Mouse (Mus musculus) heart, embryonic 11.5 days (tissue): ENCODE measurements around the gene Srrm4. TPM values are rescaled to one million over a fixed set of nuclear protein-coding genes. Genes with fewer than 3 reads are reported as not detected.

Source experiments
- ATAC-seq: fragments of 200-750 bp; cut with Nextera tagmentation; replicated peaks from 2 replicates; pipeline ENCODE4 v1.8.0; 2017; ENCODE audit warnings: moderate library complexity; ENCODE audit not compliant: insufficient number of reproducible peaks, low FRiP score, low TSS enrichment
- H3K27ac ChIP-seq: fragments of 300-500 bp; sonication (generic); 2 replicates; pipeline ENCODE4 v1.5.1; 2014; ENCODE audit warnings: mild to moderate bottlenecking, low read depth, low read length
- H3K27me3 ChIP-seq: fragments of 300-500 bp; sonication (generic); 2 replicates; pipeline ENCODE4 v1.6.1; 2014; ENCODE audit warnings: mild to moderate bottlenecking, low read length, mixed read lengths; ENCODE audit not compliant: control insufficient read depth, insufficient read depth
- H3K36me3 ChIP-seq: fragments of 300-500 bp; sonication (generic); 2 replicates; pipeline ENCODE4 v1.6.1; 2014; ENCODE audit warnings: mild to moderate bottlenecking, low read length, moderate library complexity, mixed read lengths; ENCODE audit not compliant: control insufficient read depth, insufficient read depth
- H3K4me1 ChIP-seq: fragments of 300-500 bp; sonication (generic); 2 replicates; pipeline ENCODE4 v1.6.1; 2014; ENCODE audit warnings: low read length; ENCODE audit not compliant: control insufficient read depth, insufficient read depth
- H3K4me2 ChIP-seq: fragments of 300-500 bp; sonication (generic); 2 replicates; pipeline ENCODE4 v1.6.1; 2014; ENCODE audit warnings: mild to moderate bottlenecking, moderate library complexity
- H3K4me3 ChIP-seq: fragments of 300-500 bp; sonication (generic); 2 replicates; pipeline ENCODE4 v1.5.1; 2014; ENCODE audit warnings: low read depth, low read length
- H3K9ac ChIP-seq: fragments of 300-500 bp; sonication (generic); 2 replicates; pipeline ENCODE4 v1.6.1; 2014; ENCODE audit warnings: mild to moderate bottlenecking, low read depth, low read length, moderate library complexity
- H3K9me3 ChIP-seq: fragments of 300-500 bp; sonication (generic); replicated peaks from 2 replicates; pipeline ENCODE4 v1.6.1; 2016; ENCODE audit warnings: low read length; ENCODE audit not compliant: control insufficient read depth
- WGBS: fragments of 180-500 bp; shearing (Covaris S2); extraction: QIAGEN DNeasy Blood & Tissue Kit; methylation state at CpG from one replicate; pipeline ENCODE4 v1.1.7; 2014; ENCODE audit not compliant: insufficient replicate concordance; 5-methylcytosine and 5-hydroxymethylcytosine counted together
- polyA plus RNA-seq: library from polyadenylated mRNA; unstranded; fragments of >200 nt; fragmentation: Nextera tagmentation; extraction: Ambion mirVana; gene quantifications from 2 replicates; pipeline ENCODE4 v1.2.1, GENCODE M21; 2014

The Srrm4 gene
- polyA plus RNA-seq, 1 experiment from 2014 or later, result 0.86 TPM

DNA sequence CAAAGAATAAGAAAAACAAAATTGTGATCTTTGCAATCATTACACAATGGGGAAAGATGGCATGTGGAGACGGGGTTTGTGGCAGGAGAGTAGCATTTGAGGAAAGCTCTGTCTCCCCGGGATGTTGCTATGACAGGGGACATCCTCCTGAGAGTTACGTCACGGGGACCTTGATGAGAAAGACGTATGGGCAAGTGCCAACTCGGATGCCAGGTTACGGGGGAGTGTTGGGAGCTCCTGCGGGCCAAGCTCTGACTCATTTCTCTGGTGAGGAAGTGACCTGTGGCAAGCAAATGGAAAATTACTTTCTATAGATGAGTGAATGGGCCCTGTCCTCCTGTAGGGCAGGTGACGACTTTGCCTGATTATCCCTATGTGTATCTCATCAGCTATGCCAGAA is 26.0 kb downstream of the Srrm4 start:
- no peak for ATAC-seq
- H3K9ac ChIP-seq, result no peak overlapping the region
- H3K27ac ChIP-seq, result no peak overlapping the region
- H3K27me3 ChIP-seq, result peaks cover 2% of the 10 kb centered on the region; the same call in 1 of the 2 replicates
- H3K36me3 ChIP-seq, result no peaks in the 10 kb centered on the region
- WGBS, result 77% methylated on average over 9 of the region's 9 CpGs
- H3K4me3 ChIP-seq, result no peak overlapping the region
- H3K9me3 ChIP-seq, result no peaks in the 10 kb centered on the region
- H3K4me2 ChIP-seq, result no peak overlapping the region
- H3K4me1 ChIP-seq, result no peaks in the 10 kb centered on the region

DNA sequence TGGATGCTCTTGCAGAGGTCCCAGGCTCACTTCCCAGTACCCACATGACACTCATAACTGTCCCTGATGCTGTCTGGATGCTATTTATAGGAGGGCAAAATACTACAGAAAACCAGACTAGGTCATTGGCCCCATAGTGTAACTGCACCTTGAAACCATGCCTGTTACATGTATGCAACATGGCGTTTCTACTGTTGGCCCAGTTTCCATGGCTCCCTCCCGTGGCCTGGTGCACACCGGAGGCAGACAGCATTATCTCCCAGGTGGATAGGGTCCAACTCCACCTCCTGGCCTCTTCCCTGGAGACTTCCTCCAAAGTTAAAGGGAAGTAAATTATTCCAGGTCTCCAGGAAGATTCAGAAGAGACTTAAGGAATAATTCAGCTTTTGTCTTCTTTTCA is 27.2 kb downstream of the Srrm4 start:
- Histone ChIP-seq H3K4me3 (no peak overlapping the region), H3K27ac (no peak overlapping the region), H3K27me3 (no peaks in the 10 kb centered on the region), H3K9me3 (no peaks in the 10 kb centered on the region), H3K36me3 (no peaks in the 10 kb centered on the region), H3K4me2 (no peak overlapping the region), H3K9ac (no peak overlapping the region), H3K4me1 (no peaks in the 10 kb centered on the region)
- no peak for ATAC-seq
- WGBS, result 73% methylated on average over 3 of the region's 3 CpGs

DNA sequence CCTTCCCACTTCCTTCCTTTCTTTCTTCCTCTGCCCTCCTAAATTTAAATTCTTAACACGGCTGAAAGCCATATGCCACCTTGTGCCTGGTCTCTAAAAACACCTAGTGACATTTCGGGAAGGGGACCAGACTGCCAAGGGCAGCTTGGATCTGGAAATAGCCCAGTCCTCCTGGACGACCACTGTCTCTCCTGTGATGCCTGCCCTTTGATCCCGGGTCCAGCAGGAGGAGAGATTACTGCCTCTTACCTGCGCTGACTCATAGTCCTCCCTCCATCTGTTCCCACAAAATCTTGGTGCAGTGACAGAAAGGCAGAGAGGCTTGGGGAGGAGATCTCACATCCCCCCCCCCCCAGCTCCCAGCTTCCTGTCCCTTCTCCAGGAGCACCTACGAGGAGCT is 27.9 kb downstream of the Srrm4 start:
- no peak overlapping the region for H3K4me3 ChIP-seq
- H3K4me2 ChIP-seq, result no peak overlapping the region
- H3K27me3 ChIP-seq, result no peaks in the 10 kb centered on the region
- H3K27ac ChIP-seq, result no peak overlapping the region
- no peaks in the 10 kb centered on the region for H3K36me3 ChIP-seq
- ATAC-seq, result no peak
- no peaks in the 10 kb centered on the region for H3K4me1 ChIP-seq
- H3K9me3 ChIP-seq, result no peaks in the 10 kb centered on the region
- 58% methylated on average over 6 of the region's 6 CpGs for WGBS
- H3K9ac ChIP-seq, result no peak overlapping the region

DNA sequence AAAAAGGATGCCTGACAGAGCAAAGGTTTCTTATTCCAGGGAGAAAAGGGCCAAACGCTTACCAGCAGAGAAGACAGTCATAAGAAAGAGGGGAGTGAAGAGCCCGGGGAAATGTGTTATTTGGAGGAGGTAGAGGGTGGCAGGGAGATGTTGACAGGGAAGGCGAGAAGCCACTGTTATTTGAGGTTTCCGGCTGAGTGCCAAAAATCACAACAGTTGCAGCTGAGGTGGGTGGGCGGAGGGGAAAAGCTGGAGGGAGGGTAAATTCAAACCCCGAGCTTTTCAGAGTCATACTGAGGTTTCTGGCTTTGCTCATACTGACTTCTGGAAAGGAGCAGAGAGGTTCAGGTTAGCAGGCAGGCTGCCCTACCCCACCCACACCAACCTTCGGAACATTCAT is 32.5 kb downstream of the Srrm4 start:
- H3K27me3 ChIP-seq, result no peaks in the 10 kb centered on the region
- H3K9ac ChIP-seq, result no peak overlapping the region
- H3K36me3 ChIP-seq, result no peaks in the 10 kb centered on the region
- no peaks in the 10 kb centered on the region for H3K4me1 ChIP-seq
- no peak overlapping the region for H3K27ac ChIP-seq
- ATAC-seq, result no peak
- no peak overlapping the region for H3K4me2 ChIP-seq
- no peak overlapping the region for H3K4me3 ChIP-seq
- no peaks in the 10 kb centered on the region for H3K9me3 ChIP-seq
- 64% methylated on average over 7 of the region's 7 CpGs for WGBS

DNA sequence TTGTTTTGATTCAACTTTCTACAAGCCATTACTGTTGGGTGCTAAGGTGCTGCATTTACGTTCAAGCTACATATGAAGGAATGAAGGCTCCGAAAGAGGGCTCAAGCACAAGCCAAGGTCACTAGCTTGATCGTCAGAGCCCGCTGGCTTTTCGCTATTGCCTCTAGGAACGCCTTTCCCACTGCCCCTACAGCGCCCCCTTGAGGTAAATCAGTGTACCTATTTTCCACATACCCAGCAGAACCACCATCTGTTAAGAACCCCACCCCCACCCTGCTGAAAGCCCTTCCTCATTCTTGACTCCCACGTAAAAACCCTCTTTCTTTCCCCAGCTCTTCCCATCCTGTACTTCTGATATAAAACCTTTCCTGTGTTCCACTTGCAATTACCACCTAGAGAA is 35.0 kb downstream of the Srrm4 start:
- no peak for ATAC-seq
- Histone ChIP-seq H3K9me3 (no peaks in the 10 kb centered on the region), H3K4me3 (no peak overlapping the region), H3K27ac (no peak overlapping the region), H3K4me2 (no peak overlapping the region), H3K27me3 (no peaks in the 10 kb centered on the region), H3K36me3 (no peaks in the 10 kb centered on the region), H3K4me1 (no peaks in the 10 kb centered on the region), H3K9ac (no peak overlapping the region)
- 38% methylated on average over 8 of the region's 8 CpGs for WGBS

DNA sequence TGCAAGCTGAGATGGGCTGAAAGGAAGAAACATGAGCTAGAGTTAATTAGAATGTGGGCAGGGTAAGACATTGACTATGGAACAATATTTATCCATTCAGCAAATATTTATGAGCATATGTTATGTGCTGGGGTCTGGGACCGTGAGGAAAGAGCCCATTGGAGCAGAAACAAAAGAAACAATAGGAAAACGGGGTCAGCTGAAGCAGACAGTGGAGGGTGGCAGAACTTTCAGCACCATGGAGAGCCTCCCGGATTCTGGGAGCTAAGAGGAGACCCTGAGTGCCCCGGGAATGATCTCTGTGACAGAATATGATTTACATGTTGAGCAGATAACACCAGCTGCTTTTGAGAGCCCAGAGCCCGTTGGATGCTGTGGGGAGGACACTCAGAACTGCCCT is 37.7 kb downstream of the Srrm4 start:
- no peaks in the 10 kb centered on the region for H3K27me3 ChIP-seq
- no peak overlapping the region for H3K9ac ChIP-seq
- no peak overlapping the region for H3K27ac ChIP-seq
- 0 out of 2 replicates have a peak, but pooled peaks cover 3% of the 10 kb centered on the region for H3K9me3 ChIP-seq
- no peak for ATAC-seq
- WGBS, result 13% methylated on average over 5 of the region's 5 CpGs
- no peak overlapping the region for H3K4me3 ChIP-seq
- H3K4me2 ChIP-seq, result no peak overlapping the region
- no peaks in the 10 kb centered on the region for H3K4me1 ChIP-seq
- no peaks in the 10 kb centered on the region for H3K36me3 ChIP-seq

DNA sequence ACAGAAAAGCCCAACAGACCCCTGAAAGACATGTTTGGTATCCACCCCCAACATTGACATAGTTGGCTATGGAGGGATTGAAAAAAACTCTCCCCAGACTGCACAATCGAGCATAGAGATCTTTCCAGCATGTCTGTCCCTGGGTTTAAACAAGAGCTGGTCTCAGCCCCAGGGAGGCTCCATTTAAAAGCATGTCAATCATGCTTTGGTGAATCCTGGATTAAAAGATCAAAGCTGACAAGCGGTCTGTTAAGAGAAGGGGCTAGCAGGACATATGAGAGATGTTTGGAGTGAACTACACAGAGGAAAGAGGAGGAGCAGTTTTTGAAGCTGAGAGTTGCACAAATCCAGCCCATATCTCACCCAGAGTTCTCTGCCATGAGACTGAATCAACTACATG is 38.5 kb downstream of the Srrm4 start:
- no peak overlapping the region for H3K4me3 ChIP-seq
- no peak overlapping the region for H3K9ac ChIP-seq
- no peak for ATAC-seq
- H3K9me3 ChIP-seq, result 0 out of 2 replicates have a peak, but pooled peaks cover 3% of the 10 kb centered on the region
- 50% methylated on average over 2 of the region's 2 CpGs for WGBS
- no peaks in the 10 kb centered on the region for H3K4me1 ChIP-seq
- H3K4me2 ChIP-seq, result no peak overlapping the region
- H3K27ac ChIP-seq, result no peak overlapping the region
- H3K36me3 ChIP-seq, result no peaks in the 10 kb centered on the region
- H3K27me3 ChIP-seq, result no peaks in the 10 kb centered on the region

DNA sequence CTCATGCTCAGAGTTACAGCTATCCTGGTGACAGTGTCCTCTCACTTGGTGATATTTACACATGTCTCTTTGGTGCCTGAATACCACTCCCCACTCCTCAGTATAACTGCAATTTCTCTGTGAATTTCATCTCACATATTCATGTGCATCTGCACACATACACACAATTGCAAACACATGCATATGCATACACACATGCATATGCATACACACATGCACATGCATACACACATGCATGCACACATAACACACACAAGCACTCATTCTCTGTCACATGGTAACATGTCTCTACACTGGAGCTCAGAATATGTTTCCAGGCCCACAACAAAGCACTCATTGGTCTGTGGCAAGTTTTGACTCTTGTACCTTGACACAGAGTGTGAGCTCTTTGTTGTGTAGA is 39.0 kb downstream of the Srrm4 start:
- Histone ChIP-seq H3K4me3 (no peak overlapping the region), H3K27ac (no peak overlapping the region), H3K9me3 (0 out of 2 replicates have a peak, but pooled peaks cover 3% of the 10 kb centered on the region), H3K9ac (no peak overlapping the region), H3K36me3 (no peaks in the 10 kb centered on the region), H3K4me2 (no peak overlapping the region), H3K27me3 (no peaks in the 10 kb centered on the region), H3K4me1 (no peaks in the 10 kb centered on the region)
- ATAC-seq, result no peak

DNA sequence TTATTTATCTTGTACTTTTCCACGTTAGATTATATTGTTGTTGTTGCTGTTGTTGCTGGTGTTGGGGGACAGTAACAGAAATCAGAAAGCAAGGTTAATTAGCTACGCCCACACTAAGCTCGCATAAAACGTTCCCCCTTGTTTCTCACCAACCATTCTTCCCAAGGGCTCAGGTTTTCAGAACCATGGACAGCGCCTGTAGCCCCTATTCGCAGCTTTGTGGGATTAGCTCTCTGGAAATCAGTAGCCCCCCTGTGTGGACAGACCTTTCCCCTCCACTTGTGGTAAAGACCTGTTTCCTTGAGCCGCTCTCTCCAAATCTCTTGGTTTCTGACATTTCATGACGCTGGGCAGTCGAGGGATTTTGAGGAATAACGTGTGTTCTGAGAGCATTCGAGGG is 45.9 kb downstream of the Srrm4 start:
- Histone ChIP-seq H3K9ac (no peak overlapping the region), H3K9me3 (0 out of 2 replicates have a peak, but pooled peaks cover 3% of the 10 kb centered on the region), H3K4me3 (no peak overlapping the region), H3K4me1 (no peaks in the 10 kb centered on the region), H3K27ac (no peak overlapping the region), H3K27me3 (no peaks in the 10 kb centered on the region), H3K4me2 (no peak overlapping the region), H3K36me3 (no peaks in the 10 kb centered on the region)
- no peak for ATAC-seq
- 32% methylated on average over 11 of the region's 11 CpGs for WGBS
